Mouse (Mus musculus): ENCODE results near the gene Lrrc17. TPM values are rescaled to one million over a fixed set of nuclear protein-coding genes. Genes with fewer than 3 reads are reported as not detected.
"Not testable (repeated sequence)": the region's sequence is repeated elsewhere in the genome, so short reads cannot be mapped to it uniquely, and the experiment has no call there.

The Lrrc17 gene
- polyA plus RNA-seq, 1 experiment from 2014 or later, result 2.2 TPM

GRCm38 (mm10) chr5:21578136-21578535 lies 34.8 kb downstream of the Lrrc17 start:
- no peak overlapping the region for H3K9ac ChIP-seq (ENCODE audit: low read depth, low read length)
- H3K9me3 ChIP-seq (replicated peaks; ENCODE audit: control insufficient read depth, low read length), result no peaks in the 10 kb centered on the region
- H3K36me3 ChIP-seq (ENCODE audit: control insufficient read depth, insufficient read depth), result no peaks in the 10 kb centered on the region
- H3K4me3 ChIP-seq (ENCODE audit: low read depth, low read length), result no peak overlapping the region
- H3K4me2 ChIP-seq (ENCODE audit: low read depth, low read length), result no peak overlapping the region
- no peak overlapping the region for H3K27ac ChIP-seq (ENCODE audit: low read length)
- no peaks in the 10 kb centered on the region for H3K27me3 ChIP-seq (ENCODE audit: control insufficient read depth, insufficient read depth, low read depth, low read length)
- WGBS (ENCODE audit: insufficient replicate concordance), result 63% methylated on average over 3 of the region's 3 CpGs
- no peaks in the 10 kb centered on the region for H3K4me1 ChIP-seq (ENCODE audit: control insufficient read depth, low read depth, low read length)
- ATAC-seq (ENCODE audit: low read depth), result no peak

DNA sequence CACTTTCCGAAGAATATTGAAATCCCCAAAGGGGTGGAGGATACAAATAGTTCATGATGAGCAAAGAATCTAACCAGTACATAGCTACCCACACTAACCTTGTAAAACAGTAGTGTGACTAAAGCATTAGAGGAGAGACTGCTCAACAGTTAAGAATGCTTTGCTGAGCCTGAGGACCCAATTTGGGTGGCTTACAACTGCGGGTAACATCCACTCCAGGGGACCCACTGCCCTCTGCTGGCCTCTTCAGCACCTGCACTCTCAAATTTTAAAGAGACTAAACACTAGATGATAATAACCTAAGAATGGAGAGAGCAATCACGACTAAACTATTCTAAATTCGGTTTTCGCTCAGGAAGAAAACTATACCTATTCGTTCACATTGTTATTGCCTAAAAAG lies 43.4 kb downstream of the Lrrc17 start:
- WGBS (ENCODE audit: insufficient replicate concordance), result 40% methylated on average over 6 of the region's 6 CpGs
- H3K4me2 ChIP-seq (ENCODE audit: low read depth, low read length), result no peak overlapping the region
- no peak overlapping the region for H3K4me3 ChIP-seq (ENCODE audit: low read depth, low read length)
- H3K9me3 ChIP-seq (replicated peaks; ENCODE audit: control insufficient read depth, low read length), result no peaks in the 10 kb centered on the region
- no peak overlapping the region for H3K9ac ChIP-seq (ENCODE audit: low read depth, low read length)
- no peak for ATAC-seq (ENCODE audit: low read depth)
- H3K27ac ChIP-seq (ENCODE audit: low read length), result no peak overlapping the region
- no peaks in the 10 kb centered on the region for H3K4me1 ChIP-seq (ENCODE audit: control insufficient read depth, low read depth, low read length)
- no peaks in the 10 kb centered on the region for H3K36me3 ChIP-seq (ENCODE audit: control insufficient read depth, insufficient read depth)
- no peaks in the 10 kb centered on the region for H3K27me3 ChIP-seq (ENCODE audit: control insufficient read depth, insufficient read depth, low read depth, low read length)

- Histone ChIP-seq H3K9ac (ENCODE audit: low read depth, low read length) (no peak overlapping the region), H3K4me3 (ENCODE audit: low read depth, low read length) (no peak overlapping the region), H3K36me3 (ENCODE audit: control insufficient read depth, insufficient read depth) (no peaks in the 10 kb centered on the region), H3K27ac (ENCODE audit: low read length) (no peak overlapping the region), H3K4me2 (ENCODE audit: low read depth, low read length) (no peak overlapping the region), H3K27me3 (ENCODE audit: control insufficient read depth, insufficient read depth, low read depth, low read length) (no peaks in the 10 kb centered on the region), H3K9me3 (replicated peaks; ENCODE audit: control insufficient read depth, low read length) (no peaks in the 10 kb centered on the region), H3K4me1 (ENCODE audit: control insufficient read depth, low read depth, low read length) (no peaks in the 10 kb centered on the region)
- WGBS (ENCODE audit: insufficient replicate concordance), result 53% methylated on average over 7 of the region's 7 CpGs
- ATAC-seq (ENCODE audit: low read depth), result no peak
Observed at GRCm38 (mm10) chr5:21587683-21588082, 44.3 kb downstream of the Lrrc17 start.

- H3K4me1 ChIP-seq (ENCODE audit: control insufficient read depth, low read depth, low read length), result no peaks in the 10 kb centered on the region
- WGBS (ENCODE audit: insufficient replicate concordance), result 82% methylated on average over 13 of the region's 13 CpGs
- H3K36me3 ChIP-seq (ENCODE audit: control insufficient read depth, insufficient read depth), result no peaks in the 10 kb centered on the region
- H3K27ac ChIP-seq (ENCODE audit: low read length), result no peak overlapping the region
- H3K4me3 ChIP-seq (ENCODE audit: low read depth, low read length), result no peak overlapping the region
- no peaks in the 10 kb centered on the region for H3K27me3 ChIP-seq (ENCODE audit: control insufficient read depth, insufficient read depth, low read depth, low read length)
- no peak overlapping the region for H3K9ac ChIP-seq (ENCODE audit: low read depth, low read length)
- ATAC-seq (ENCODE audit: low read depth), result no peak
- H3K9me3 ChIP-seq (replicated peaks; ENCODE audit: control insufficient read depth, low read length), result no peaks in the 10 kb centered on the region
- H3K4me2 ChIP-seq (ENCODE audit: low read depth, low read length), result no peak overlapping the region
Observed at GRCm38 (mm10) chr5:21588220-21588619, 44.9 kb downstream of the Lrrc17 start.

DNA sequence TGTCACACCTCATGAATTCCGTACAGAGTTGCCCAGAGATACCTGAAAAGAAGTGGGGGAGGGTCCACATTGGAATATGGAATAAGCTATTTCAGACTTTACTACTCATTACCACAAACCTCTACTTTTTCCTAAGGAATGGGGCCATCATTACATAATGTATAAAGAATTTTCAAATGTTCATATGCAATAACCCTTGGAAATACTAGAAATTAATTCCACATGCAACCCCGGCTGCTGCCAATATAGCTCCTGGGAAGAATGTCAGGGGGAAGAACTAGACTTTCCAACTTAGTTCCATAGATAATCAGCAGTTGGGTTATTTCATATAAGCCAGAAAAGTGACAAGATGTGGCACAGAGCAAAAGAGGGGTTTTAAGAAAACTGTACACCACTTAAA lies 48.7 kb downstream of the Lrrc17 start:
- no peaks in the 10 kb centered on the region for H3K9me3 ChIP-seq (replicated peaks; ENCODE audit: control insufficient read depth, low read length)
- no peak overlapping the region for H3K4me2 ChIP-seq (ENCODE audit: low read depth, low read length)
- H3K27ac ChIP-seq (ENCODE audit: low read length), result no peak overlapping the region
- no peak overlapping the region for H3K9ac ChIP-seq (ENCODE audit: low read depth, low read length)
- H3K27me3 ChIP-seq (ENCODE audit: control insufficient read depth, insufficient read depth, low read depth, low read length), result no peaks in the 10 kb centered on the region
- no peaks in the 10 kb centered on the region for H3K36me3 ChIP-seq (ENCODE audit: control insufficient read depth, insufficient read depth)
- H3K4me3 ChIP-seq (ENCODE audit: low read depth, low read length), result no peak overlapping the region
- WGBS (ENCODE audit: insufficient replicate concordance), result 76% methylated on average over 2 of the region's 2 CpGs
- H3K4me1 ChIP-seq (ENCODE audit: control insufficient read depth, low read depth, low read length), result no peaks in the 10 kb centered on the region
- no peak for ATAC-seq (ENCODE audit: low read depth)

DNA sequence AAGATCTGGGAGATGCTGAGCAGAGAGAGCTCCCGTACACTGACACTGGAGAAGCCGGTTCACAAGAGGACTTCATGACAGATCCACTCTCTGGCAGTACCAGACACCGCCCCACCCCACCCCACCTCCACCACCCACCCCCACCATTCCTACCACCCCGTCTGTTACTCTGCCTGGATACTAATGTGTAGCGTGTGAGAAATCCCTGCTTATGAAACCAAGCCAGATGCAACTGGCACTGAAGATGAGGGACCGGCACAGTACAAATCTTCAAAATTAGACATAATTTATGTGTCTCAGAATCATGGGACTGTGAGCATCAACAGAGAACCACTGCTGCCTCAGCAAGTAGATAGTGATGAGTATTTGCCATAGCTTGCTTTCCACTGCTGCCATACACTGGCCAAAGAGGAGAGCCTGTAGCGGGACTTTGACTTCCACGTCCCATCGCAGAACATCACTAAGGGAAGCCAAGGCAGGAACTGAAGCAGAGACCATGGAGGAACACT lies 49.9 kb downstream of the Lrrc17 start:
- no peaks in the 10 kb centered on the region for H3K9me3 ChIP-seq (replicated peaks; ENCODE audit: control insufficient read depth, low read length)
- no peaks in the 10 kb centered on the region for H3K4me1 ChIP-seq (ENCODE audit: control insufficient read depth, low read depth, low read length)
- H3K4me2 ChIP-seq (ENCODE audit: low read depth, low read length), result no peak overlapping the region
- no peaks in the 10 kb centered on the region for H3K27me3 ChIP-seq (ENCODE audit: control insufficient read depth, insufficient read depth, low read depth, low read length)
- no peak overlapping the region for H3K4me3 ChIP-seq (ENCODE audit: low read depth, low read length)
- no peak overlapping the region for H3K27ac ChIP-seq (ENCODE audit: low read length)
- no peak overlapping the region for H3K9ac ChIP-seq (ENCODE audit: low read depth, low read length)
- no peak for ATAC-seq (ENCODE audit: low read depth)
- H3K36me3 ChIP-seq (ENCODE audit: control insufficient read depth, insufficient read depth), result no peaks in the 10 kb centered on the region
- WGBS (ENCODE audit: insufficient replicate concordance), result 71% methylated on average over 9 of the region's 9 CpGs

DNA sequence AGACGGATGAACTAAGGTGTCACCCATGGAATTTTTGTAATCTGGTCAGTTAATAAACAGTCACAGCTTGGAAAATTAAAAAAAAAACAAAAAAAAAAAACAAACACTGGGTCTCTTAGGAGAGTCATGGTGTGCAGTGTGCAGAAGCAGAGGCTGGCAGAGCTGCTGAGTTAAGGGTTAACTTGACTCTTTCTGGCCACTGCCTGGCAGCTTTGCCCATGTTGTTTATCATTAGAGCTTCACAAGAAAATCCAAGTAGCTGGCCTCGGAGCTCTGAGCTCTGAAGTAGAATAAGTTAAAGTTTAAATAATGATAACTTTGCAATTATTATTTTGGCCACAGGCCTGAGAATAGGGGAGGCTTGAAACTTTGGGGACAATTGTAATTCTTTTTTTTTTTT lies 56.2 kb downstream of the Lrrc17 start:
- not testable (repeated sequence) for H3K4me2 ChIP-seq (ENCODE audit: low read depth, low read length); ATAC-seq (ENCODE audit: low read depth); H3K4me1 ChIP-seq (ENCODE audit: control insufficient read depth, low read depth, low read length); H3K9ac ChIP-seq (ENCODE audit: low read depth, low read length); H3K36me3 ChIP-seq (ENCODE audit: control insufficient read depth, insufficient read depth); H3K27me3 ChIP-seq (ENCODE audit: control insufficient read depth, insufficient read depth, low read depth, low read length); H3K9me3 ChIP-seq (replicated peaks; ENCODE audit: control insufficient read depth, low read length); H3K27ac ChIP-seq (ENCODE audit: low read length); H3K4me3 ChIP-seq (ENCODE audit: low read depth, low read length)
- WGBS (ENCODE audit: insufficient replicate concordance), result 38% methylated on average over 2 of the region's 2 CpGs

DNA sequence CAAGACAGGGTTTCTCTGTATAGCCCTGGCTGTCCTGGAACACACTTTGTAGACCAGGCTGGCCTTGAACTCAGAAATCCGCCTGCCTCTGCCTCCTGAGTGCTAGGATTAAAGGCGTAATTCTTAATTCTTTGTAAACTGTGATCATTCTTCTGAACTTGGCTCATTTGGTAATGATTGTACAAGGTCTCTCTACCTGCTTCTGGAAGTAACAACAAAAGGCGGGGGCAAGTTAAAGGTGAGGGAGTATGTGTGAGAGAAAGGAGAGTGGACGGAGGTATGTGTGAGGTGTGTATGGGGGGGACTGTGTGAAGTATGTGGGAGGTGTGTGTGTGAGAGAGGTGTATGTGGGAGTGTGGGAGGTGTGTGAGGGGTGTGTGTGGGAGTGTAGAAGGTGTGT lies 56.6 kb downstream of the Lrrc17 start:
- ATAC-seq (ENCODE audit: low read depth), result no peak
- Histone ChIP-seq H3K4me2 (ENCODE audit: low read depth, low read length) (no peak overlapping the region), H3K4me3 (ENCODE audit: low read depth, low read length) (no peak overlapping the region)

DNA sequence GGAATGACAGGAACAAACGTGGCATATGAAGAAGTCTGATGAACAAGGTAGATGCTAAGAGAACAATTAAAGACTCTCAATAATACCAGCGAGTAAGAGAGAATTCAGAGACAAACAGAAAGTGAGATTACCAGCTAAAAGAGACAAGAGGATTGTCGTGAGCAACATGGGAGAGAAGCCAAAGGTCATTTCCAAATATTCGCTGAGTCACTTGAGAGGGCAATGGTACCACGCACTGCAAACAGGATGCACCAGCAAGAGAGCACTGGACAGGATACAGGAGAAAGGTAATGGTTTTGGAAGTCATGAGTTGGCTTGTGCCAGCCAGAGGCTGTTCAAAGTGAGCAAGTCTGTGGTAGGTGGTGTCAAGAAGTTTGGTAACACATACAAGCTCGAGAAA lies 62.6 kb downstream of the Lrrc17 start:
- Histone ChIP-seq H3K9me3 (replicated peaks; ENCODE audit: control insufficient read depth, low read length) (no peaks in the 10 kb centered on the region), H3K9ac (ENCODE audit: low read depth, low read length) (no peak overlapping the region), H3K27ac (ENCODE audit: low read length) (no peak overlapping the region), H3K4me2 (ENCODE audit: low read depth, low read length) (no peak overlapping the region), H3K27me3 (ENCODE audit: control insufficient read depth, insufficient read depth, low read depth, low read length) (no peaks in the 10 kb centered on the region), H3K4me1 (ENCODE audit: control insufficient read depth, low read depth, low read length) (no peaks in the 10 kb centered on the region), H3K36me3 (ENCODE audit: control insufficient read depth, insufficient read depth) (no peaks in the 10 kb centered on the region), H3K4me3 (ENCODE audit: low read depth, low read length) (no peak overlapping the region)
- ATAC-seq (ENCODE audit: low read depth), result no peak
- 42% methylated on average over 6 of the region's 6 CpGs for WGBS (ENCODE audit: insufficient replicate concordance)

More for the DNA sequence above, 56.6 kb downstream of the Lrrc17 start:
- Histone ChIP-seq H3K9me3 (replicated peaks; ENCODE audit: control insufficient read depth, low read length) (no peaks in the 10 kb centered on the region), H3K27ac (ENCODE audit: low read length) (no peak overlapping the region), H3K4me1 (ENCODE audit: control insufficient read depth, low read depth, low read length) (no peaks in the 10 kb centered on the region), H3K27me3 (ENCODE audit: control insufficient read depth, insufficient read depth, low read depth, low read length) (no peaks in the 10 kb centered on the region), H3K9ac (ENCODE audit: low read depth, low read length) (no peak overlapping the region), H3K36me3 (ENCODE audit: control insufficient read depth, insufficient read depth) (no peaks in the 10 kb centered on the region)
- 68% methylated on average over 4 of the region's 4 CpGs for WGBS (ENCODE audit: insufficient replicate concordance)

Measured in liver, embryonic 16.5 days (tissue).